Mouse (Mus musculus): ENCODE results near the gene Col6a3.
A peak's percentile ranks its signal among the peaks of the same experiment; 100 is the strongest.

The Col6a3 gene

GRCm38 (mm10) chr1:90797276-90797891 lies 46.4 kb downstream of the Col6a3 start:
- no peak for DNase-seq (ENCODE audit: low spot score)

- DNase-seq (ENCODE audit: low spot score) = no peak
Observed at GRCm38 (mm10) chr1:90793368-90793767, 50.4 kb downstream of the Col6a3 start.

- no peak for DNase-seq (ENCODE audit: low spot score)
Observed at GRCm38 (mm10) chr1:90790925-90791324, 52.8 kb downstream of the Col6a3 start.

GRCm38 (mm10) chr1:90789506-90789905 lies 54.3 kb downstream of the Col6a3 start:
- no peak for DNase-seq (ENCODE audit: low spot score)

- no peak for DNase-seq (ENCODE audit: low spot score)
Observed at GRCm38 (mm10) chr1:90780446-90780845, 63.3 kb downstream of the Col6a3 start.

DNA sequence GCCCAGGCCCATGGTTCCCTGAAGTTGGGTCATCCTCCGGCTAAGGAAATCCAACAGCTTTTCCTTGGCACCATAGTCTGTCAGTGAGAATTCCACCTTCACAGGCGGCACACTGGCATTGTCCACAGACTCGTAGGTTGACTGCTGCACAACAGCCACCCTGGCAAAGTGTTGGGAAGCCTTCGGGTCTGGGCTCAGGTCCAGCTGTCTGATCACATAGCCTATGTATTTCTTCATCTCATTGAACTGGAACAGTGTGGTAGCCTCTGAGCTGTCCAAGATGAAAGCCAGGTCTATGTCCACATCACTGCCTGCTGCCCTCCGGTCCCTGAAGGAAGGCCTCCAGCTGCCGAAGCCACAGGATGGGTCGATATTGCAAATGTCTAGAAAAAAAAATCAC lies 64.7 kb downstream of the Col6a3 start:
- no peak for DNase-seq (ENCODE audit: low spot score)

DNA sequence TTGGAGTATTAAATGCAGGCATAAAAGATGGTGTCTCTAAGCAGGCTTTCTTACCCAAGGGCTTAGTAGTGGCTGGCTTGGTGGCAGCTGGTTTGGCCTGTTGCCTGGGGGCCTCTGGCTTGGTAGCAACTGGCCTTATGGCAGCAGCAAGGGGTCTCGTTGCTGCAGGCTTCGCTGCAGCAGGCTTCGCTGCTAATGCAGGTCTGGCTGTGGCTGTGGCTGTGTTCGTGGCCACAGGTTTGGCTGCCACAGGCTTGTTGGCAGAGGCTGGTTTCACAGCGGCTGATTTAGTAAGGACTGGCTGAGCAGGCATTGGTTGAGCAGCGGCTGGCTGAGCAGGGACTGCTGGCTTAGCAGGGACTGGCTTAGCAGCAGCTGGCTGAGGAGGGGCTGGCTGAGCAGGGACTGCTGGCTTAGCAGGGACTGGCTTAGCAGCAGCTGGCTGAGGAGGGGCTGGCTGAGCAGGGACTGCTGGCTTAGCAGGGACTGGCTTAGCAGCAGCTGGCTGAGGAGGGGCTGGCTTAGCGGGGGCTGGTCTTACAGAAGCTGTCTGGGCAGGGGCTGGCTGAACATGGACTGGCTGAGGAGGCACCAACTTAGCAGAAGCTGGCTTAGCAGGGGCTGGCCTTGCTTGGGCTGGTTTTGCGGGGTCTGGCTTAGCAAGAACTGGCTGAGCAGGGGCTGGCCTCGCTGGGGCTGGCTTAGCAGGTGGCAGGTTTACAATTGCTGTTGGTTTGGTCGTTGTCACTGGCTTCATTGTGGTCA lies 68.1 kb downstream of the Col6a3 start:
- no peak for DNase-seq (ENCODE audit: low spot score)

GRCm38 (mm10) chr1:90771172-90771571 lies 72.6 kb downstream of the Col6a3 start:
- DNase-seq (ENCODE audit: low spot score) = no peak

- no peak for DNase-seq (ENCODE audit: low spot score)
Observed at GRCm38 (mm10) chr1:90770027-90770426, 73.7 kb downstream of the Col6a3 start.

DNA sequence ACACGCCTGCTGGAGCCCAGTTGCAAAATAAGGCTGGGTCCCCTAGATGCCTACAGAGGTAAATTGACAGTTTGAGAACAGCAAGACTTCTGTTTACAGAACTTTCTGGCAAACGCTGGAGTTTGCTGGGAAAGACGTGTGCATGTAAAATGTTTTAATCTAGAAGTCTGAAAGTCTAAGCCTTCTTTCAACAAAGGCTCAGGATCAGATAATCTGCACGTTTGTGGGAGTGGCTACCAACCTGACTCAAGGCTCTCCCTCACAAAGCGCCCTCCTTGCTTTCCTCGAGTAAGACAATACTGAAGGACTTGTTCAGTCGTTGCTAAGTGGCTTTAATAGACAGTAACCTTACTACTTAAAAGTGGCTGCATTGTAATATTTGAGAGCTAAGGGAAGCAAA lies 74.5 kb downstream of the Col6a3 start:
- no peak for DNase-seq (ENCODE audit: low spot score)

- no peak for DNase-seq (ENCODE audit: low spot score)
Observed at GRCm38 (mm10) chr1:90758091-90758673, 85.6 kb downstream of the Col6a3 start.

- no peak for DNase-seq (ENCODE audit: low spot score)
Observed at GRCm38 (mm10) chr1:90753869-90754563, 89.8 kb downstream of the Col6a3 start.

- no peak for DNase-seq (ENCODE audit: low spot score)
Observed at GRCm38 (mm10) chr1:90751221-90751620, 92.5 kb downstream of the Col6a3 start.

GRCm38 (mm10) chr1:90750169-90750568 lies 93.6 kb downstream of the Col6a3 start:
- peak; percentile 15 for DNase-seq (ENCODE audit: low spot score)

DNA sequence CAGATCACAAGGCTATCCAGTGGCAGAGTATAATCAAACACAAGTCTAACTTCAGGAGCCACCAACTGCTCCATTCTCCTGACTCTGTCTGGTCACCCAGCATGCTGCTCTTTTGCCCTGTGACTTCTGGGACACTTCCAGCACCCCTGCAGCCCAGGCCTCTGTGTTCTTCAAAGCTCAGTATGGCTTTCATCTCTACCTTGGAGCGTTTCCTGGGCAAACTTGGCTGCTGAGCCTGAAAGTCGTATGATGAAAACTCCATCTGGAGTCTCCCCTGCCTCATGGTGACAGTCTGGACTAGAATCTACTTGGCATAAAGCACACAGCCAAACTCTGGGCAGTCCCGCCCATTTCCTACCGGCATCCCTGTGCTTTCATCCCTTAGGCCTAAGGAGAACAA lies 95.2 kb downstream of the Col6a3 start:
- no peak for DNase-seq (ENCODE audit: low spot score)

- DNase-seq (ENCODE audit: low spot score) = peak; percentile 19
Observed at GRCm38 (mm10) chr1:90743941-90744386, 99.8 kb downstream of the Col6a3 start.

DNA sequence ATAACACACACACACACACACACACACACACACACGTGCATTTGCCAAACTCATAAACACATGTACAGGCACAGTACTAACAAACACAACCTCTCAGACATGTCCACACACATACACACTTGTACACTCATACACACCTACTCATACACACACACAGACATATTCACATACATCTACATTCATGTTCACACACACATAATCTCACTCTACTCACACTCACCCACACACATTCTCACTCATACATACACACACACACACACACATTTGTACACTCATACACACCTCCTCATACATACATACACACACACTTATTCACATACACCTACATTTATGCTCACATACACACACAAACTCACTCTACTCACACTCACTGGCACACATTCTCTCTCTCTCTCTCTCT lies 100.3 kb downstream of the Col6a3 start:
- no peak for DNase-seq (ENCODE audit: low spot score)

DNA sequence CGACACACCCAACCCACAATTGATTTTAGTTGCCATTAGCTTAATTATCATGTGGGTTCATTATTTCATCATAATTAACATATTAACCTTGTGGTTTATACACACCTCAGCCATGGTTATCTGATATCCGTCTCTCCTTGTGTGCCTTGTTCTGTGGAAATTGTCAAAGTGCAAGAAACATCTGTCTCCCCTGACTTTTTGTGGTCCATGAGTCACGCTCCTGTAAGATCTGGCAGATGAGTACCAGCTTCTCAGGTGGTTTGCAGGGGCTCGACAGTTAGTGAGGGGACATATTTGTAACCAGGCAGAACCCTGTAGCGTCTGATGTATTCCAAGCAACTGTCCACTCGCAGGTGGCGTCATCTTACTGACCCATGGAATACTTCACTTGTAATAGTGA lies 101.1 kb downstream of the Col6a3 start:
- DNase-seq (ENCODE audit: low spot score) = no peak

GRCm38 (mm10) chr1:90740216-90741170 lies 103.3 kb downstream of the Col6a3 start:
- DNase-seq (ENCODE audit: low spot score) = no peak

GRCm38 (mm10) chr1:90738913-90739312 lies 104.9 kb downstream of the Col6a3 start:
- DNase-seq (ENCODE audit: low spot score) = no peak

DNA sequence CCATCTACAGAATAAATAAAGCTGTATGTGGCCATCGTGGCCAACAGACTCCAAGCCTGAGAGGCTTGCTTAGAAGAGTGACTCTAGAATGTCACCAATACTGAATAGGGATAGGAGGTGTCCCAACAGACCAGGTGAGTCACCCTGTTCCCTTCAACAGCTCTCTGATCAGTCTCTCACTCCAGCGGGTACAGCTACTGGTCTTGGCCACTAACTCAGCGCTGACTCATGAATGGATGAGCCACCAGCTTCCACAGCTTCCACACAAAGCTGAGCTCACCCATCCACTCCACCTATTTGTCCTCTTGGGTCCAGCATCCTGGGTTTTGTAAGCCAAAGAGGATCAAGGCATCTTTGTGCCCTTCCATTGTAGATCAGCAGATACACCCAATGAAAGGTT lies 114.3 kb downstream of the Col6a3 start:
- no peak for DNase-seq (ENCODE audit: low spot score)

- no peak for DNase-seq (ENCODE audit: low spot score)
Observed at GRCm38 (mm10) chr1:90723754-90724153, 120.0 kb downstream of the Col6a3 start.

All from urinary bladder, postnatal 25 days (tissue).